Mouse (Mus musculus) macrophage (primary cell): ENCODE data around the gene Nkd1. TPM values are rescaled to one million over a fixed set of nuclear protein-coding genes. Genes with fewer than 3 reads are reported as not detected.

Experiments
- H3K27ac ChIP-seq: fragments of 350-480 bp; formaldehyde crosslinking; 2 replicates; pipeline ENCODE4 v1.9.0; 2021
- H3K36me3 ChIP-seq: fragments of 350-480 bp; formaldehyde crosslinking; 2 replicates; pipeline ENCODE4 v1.9.0; 2021; ENCODE audit errors: inconsistent target
- H3K4me3 ChIP-seq: fragments of 350-480 bp; formaldehyde crosslinking; 2 replicates; pipeline ENCODE4 v1.9.0; 2021; ENCODE audit errors: inconsistent target
- H3K79me2 ChIP-seq: fragments of 350-480 bp; formaldehyde crosslinking; 2 replicates; pipeline ENCODE4 v1.9.0; 2021; ENCODE audit errors: inconsistent target
- WGBS: methylation state at CpG from one replicate; pipeline ENCODE4 v1.1.7; 2026; ENCODE audit warnings: inconsistent platforms; ENCODE audit not compliant: missing documents; 5-methylcytosine and 5-hydroxymethylcytosine counted together
- polyA plus RNA-seq: library from polyadenylated mRNA; stranded (reverse); fragments of 250-400 nt; gene quantifications from 3 replicates; pipeline ENCODE4 v1.2.4, GENCODE M21; 2018; ENCODE audit warnings: inconsistent platforms

Gene Nkd1
- polyA plus RNA-seq, 1 experiment from 2014 or later = not detected

GRCm38 (mm10) chr8:88577666-88578065 lies 56.5 kb downstream of the Nkd1 start:
- H3K79me2 ChIP-seq = no peaks in the 10 kb centered on the region
- H3K36me3 ChIP-seq = no peaks in the 10 kb centered on the region
- WGBS = 88% methylated on average over 5 of the region's 5 CpGs
- no peak overlapping the region for H3K27ac ChIP-seq
- no peak overlapping the region for H3K4me3 ChIP-seq

DNA sequence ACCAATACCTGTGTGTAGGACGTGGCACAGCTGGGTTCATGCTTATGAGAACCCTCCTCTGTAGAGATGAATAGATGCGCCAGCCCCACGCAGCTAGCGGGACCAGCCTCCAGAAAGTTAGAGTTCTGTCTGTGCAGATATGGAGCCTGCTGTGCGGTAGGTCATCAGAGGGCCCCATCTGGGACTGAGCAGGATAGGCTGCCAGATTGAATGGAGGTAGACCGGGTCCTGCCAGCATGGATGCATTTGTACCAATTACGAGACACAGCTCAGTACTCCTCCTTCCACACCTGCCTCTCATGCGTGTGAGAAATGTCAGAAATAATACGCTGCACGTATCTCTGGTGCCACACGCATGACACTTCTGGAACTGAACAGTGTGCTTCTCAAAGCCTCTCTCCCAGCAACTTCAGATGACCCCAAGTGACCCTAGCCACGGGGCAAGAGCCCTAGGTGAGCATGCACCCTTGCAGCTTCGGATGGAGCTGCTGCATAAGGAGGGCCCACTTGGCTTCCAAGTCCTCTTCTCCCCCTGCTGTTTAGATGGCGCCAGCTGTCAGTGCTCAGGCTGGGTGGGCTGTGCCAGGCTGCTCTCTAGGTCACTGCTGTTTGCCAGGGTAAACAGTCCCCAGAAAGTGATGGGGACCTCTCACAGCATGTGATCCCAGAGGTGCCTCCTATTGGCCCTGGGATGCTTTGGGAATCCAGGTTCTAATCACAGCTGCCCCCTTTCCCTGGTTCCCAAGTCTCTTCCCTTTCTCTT lies 57.4 kb downstream of the Nkd1 start:
- no peak overlapping the region for H3K4me3 ChIP-seq
- WGBS = 88% methylated on average over 14 of the region's 14 CpGs
- H3K27ac ChIP-seq = no peak overlapping the region
- no peaks in the 10 kb centered on the region for H3K36me3 ChIP-seq
- H3K79me2 ChIP-seq = no peaks in the 10 kb centered on the region

GRCm38 (mm10) chr8:88579246-88579645 lies 58.1 kb downstream of the Nkd1 start:
- H3K79me2 ChIP-seq = no peaks in the 10 kb centered on the region
- H3K36me3 ChIP-seq = no peaks in the 10 kb centered on the region
- 96% methylated on average over 7 of the region's 7 CpGs for WGBS
- no peak overlapping the region for H3K27ac ChIP-seq
- no peak overlapping the region for H3K4me3 ChIP-seq

GRCm38 (mm10) chr8:88579668-88580330 lies 58.6 kb downstream of the Nkd1 start:
- H3K4me3 ChIP-seq = no peak overlapping the region
- WGBS = 95% methylated on average over 18 of the region's 18 CpGs
- H3K27ac ChIP-seq = no peak overlapping the region
- no peaks in the 10 kb centered on the region for H3K79me2 ChIP-seq
- no peaks in the 10 kb centered on the region for H3K36me3 ChIP-seq

GRCm38 (mm10) chr8:88580785-88581184 lies 59.6 kb downstream of the Nkd1 start:
- no peaks in the 10 kb centered on the region for H3K36me3 ChIP-seq
- no peaks in the 10 kb centered on the region for H3K79me2 ChIP-seq
- WGBS = 34% methylated on average over 7 of the region's 7 CpGs
- no peak overlapping the region for H3K4me3 ChIP-seq
- no peak overlapping the region for H3K27ac ChIP-seq

DNA sequence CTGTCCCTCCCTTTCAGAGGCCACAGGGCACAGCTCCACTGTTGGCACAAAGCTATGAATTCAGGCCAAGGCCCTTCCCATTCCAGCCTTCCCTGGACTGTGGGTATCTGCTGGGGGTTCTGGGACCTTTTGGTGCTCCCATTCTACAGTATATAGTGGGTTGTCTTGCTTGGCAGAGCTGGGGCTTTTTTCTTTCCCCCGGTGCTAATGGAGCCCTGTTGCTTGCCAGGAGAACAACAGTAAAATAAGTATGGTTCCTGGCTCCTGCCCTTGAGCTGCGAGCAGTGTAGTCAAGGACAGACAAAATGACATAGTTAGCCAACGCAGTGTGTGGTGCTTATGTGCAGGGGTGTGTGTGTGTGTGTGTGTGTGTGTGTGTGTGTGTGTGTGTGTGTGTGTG lies 62.7 kb downstream of the Nkd1 start:
- Histone ChIP-seq H3K79me2 (no peaks in the 10 kb centered on the region), H3K36me3 (no peaks in the 10 kb centered on the region), H3K4me3 (no peak overlapping the region), H3K27ac (no peak overlapping the region)
- WGBS = 90% methylated on average over 3 of the region's 3 CpGs

GRCm38 (mm10) chr8:88588205-88588889 lies 67.2 kb downstream of the Nkd1 start:
- Histone ChIP-seq H3K36me3 (no peaks in the 10 kb centered on the region), H3K27ac (no peak overlapping the region), H3K4me3 (no peak overlapping the region), H3K79me2 (no peaks in the 10 kb centered on the region)
- 95% methylated on average over 8 of the region's 8 CpGs for WGBS

DNA sequence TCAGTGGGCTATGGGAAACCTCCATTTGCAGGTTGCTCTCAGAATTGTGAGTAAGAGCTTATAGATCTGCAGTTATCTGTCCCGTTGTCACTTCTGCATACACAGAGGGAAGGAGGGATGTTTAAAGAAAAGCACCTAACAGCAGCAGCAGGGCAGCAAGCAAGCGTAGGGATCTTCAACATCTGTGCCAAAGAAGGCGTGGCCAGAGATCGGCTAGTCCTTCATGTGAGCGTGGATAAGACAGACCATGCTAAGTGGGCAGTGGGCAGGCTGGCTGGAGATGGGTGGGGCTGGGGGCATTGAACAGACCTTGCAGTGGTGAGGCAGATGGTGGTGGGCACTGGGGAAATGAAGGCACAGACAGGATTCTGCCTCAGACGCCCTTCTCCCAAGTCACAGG lies 69.1 kb downstream of the Nkd1 start:
- H3K27ac ChIP-seq = no peak overlapping the region
- WGBS = 84% methylated on average over 6 of the region's 6 CpGs

GRCm38 (mm10) chr8:88593947-88594346 lies 72.8 kb downstream of the Nkd1 start:
- Histone ChIP-seq H3K4me3 (no peak overlapping the region), H3K27ac (no peak overlapping the region), H3K36me3 (no peaks in the 10 kb centered on the region), H3K79me2 (no peaks in the 10 kb centered on the region)
- 100% methylated on average over 1 of the region's 1 CpGs for WGBS

More for the DNA sequence above, 69.1 kb downstream of the Nkd1 start:
- Histone ChIP-seq H3K79me2 (no peaks in the 10 kb centered on the region), H3K4me3 (no peak overlapping the region), H3K36me3 (no peaks in the 10 kb centered on the region)

DNA sequence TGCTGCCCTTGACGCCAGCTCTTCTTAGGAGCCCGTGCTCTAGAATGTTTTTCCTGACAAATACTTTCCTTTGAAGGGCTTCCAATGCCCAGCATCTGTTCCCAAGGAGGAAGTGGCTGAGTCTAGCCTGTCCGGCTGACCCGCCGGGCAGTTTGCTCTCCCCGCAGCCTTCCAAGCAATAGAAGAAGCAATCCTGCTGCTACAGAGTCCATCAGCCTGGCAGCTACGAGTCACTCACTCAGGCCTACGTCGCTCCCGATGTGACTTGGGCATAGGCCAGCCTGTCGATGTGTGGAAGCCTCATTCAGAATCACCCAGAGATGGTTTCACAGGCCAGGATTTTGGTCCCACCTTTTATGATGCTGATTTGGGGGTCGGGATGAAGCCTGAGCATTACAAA lies 74.9 kb downstream of the Nkd1 start:
- 93% methylated on average over 12 of the region's 12 CpGs for WGBS

GRCm38 (mm10) chr8:88598578-88598977 lies 77.4 kb downstream of the Nkd1 start:
- no peak overlapping the region for H3K27ac ChIP-seq
- H3K79me2 ChIP-seq = no peaks in the 10 kb centered on the region
- no peaks in the 10 kb centered on the region for H3K36me3 ChIP-seq
- 81% methylated on average over 5 of the region's 5 CpGs for WGBS
- H3K4me3 ChIP-seq = no peak overlapping the region

More for the DNA sequence above, 74.9 kb downstream of the Nkd1 start:
- no peak overlapping the region for H3K27ac ChIP-seq
- no peaks in the 10 kb centered on the region for H3K36me3 ChIP-seq
- H3K79me2 ChIP-seq = no peaks in the 10 kb centered on the region
- H3K4me3 ChIP-seq = no peak overlapping the region

DNA sequence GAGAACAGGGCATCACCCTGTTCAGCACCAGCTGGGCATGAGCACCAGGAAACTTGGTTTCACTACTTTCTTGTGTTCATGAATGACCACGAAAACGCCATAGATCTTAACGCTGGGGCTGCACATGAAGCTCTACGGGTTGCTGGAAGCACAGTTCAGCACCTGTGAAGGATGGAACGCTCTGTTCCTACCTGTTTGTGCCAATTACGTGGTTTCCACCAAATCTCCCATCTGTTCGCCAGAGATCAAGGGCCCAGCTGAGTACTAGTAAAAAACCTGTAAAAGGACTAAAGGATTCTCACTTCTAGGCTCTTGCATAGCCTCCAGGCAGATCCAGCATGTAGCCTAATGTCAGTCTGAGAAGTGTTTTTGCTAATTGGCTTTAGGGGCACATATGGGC lies 78.3 kb downstream of the Nkd1 start:
- 78% methylated on average over 7 of the region's 7 CpGs for WGBS
- Histone ChIP-seq H3K27ac (no peak overlapping the region), H3K79me2 (no peaks in the 10 kb centered on the region), H3K4me3 (no peak overlapping the region), H3K36me3 (no peaks in the 10 kb centered on the region)

DNA sequence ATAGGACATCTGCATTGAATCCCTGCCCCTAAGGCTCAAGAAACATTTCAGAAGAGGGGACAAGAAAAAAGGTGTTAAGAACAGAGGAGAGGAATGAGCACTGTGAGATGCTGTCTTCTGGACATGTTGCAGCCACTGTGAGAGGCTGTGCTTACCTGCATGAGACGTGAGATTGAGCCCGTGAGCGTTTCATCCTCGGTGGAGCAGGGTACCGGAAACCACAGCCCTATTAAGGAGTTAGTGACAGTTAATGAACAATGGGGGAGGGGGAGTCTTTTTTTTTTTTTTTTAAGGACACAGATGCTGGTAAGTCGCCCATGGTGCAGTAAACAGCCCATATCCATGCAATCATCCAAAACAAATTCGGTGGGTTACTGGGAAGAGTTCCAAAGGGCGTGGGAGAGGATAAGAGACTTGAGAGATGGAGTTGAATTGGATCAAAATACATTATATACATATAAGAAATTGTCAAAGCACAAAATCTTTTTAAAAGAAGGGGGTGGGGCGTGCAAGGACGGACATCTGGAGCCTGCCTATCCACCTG lies 82.4 kb downstream of the Nkd1 start:
- WGBS = 42% methylated on average over 10 of the region's 10 CpGs
- Histone ChIP-seq H3K36me3 (no peaks in the 10 kb centered on the region), H3K4me3 (no peak overlapping the region), H3K27ac (no peak overlapping the region), H3K79me2 (no peaks in the 10 kb centered on the region)

GRCm38 (mm10) chr8:88604065-88605038 lies 83.2 kb downstream of the Nkd1 start:
- Histone ChIP-seq H3K27ac (no peak overlapping the region), H3K36me3 (no peaks in the 10 kb centered on the region), H3K79me2 (no peaks in the 10 kb centered on the region), H3K4me3 (no peak overlapping the region)
- 43% methylated on average over 20 of the region's 20 CpGs for WGBS
